ENCODE assay signal across 8 mouse cellular contexts in genomic region chr13:38345431-38345820, GRCm38 (mm10). TPM values are rescaled to one million over a fixed set of nuclear protein-coding genes. Genes with fewer than 3 reads are reported as not detected.
DNase-seq lines count a peak whose midpoint lies in the region; ATAC-seq and TF ChIP-seq lines count a peak whose summit lies in the region.

No protein-coding gene starts in this region.

- WGBS in heart, embryonic 13.5 days = under 1% methylated on average over 32 of the region's 32 CpGs
- 2% methylated on average over 32 of the region's 32 CpGs for whole genome bisulfite sequencing in hindbrain, embryonic 10.5 days
- under 1% methylated on average over 32 of the region's 32 CpGs for WGBS in liver, embryonic 16.5 days (ENCODE audit: insufficient replicate concordance)

- H3K4me2 ChIP-seq in heart, embryonic 13.5 days = peak overlapping the region; percentile 91
- peak overlapping the region; percentile 58 for H3K4me2 ChIP-seq in liver, embryonic 16.5 days (ENCODE audit: low read depth, low read length)

- no peak for ATAC-seq in heart, embryonic 13.5 days (ENCODE audit: extremely low read depth, insufficient number of reproducible peaks, low FRiP score, low TSS enrichment)
- ATAC-seq in liver, embryonic 16.5 days (ENCODE audit: low read depth) = no peak

- H3K4me1 ChIP-seq in heart, embryonic 13.5 days = peaks cover 39% of the 10 kb centered on the region
- H3K4me1 ChIP-seq in cortical plate, adult 2 months (ENCODE audit: control insufficient read depth, insufficient read depth, low read length) = 0 out of 2 replicates have a peak, but pooled peaks cover 1% of the 10 kb centered on the region
- H3K4me1 ChIP-seq in hindbrain, embryonic 10.5 days (replicated peaks) = peaks cover 37% of the 10 kb centered on the region
- H3K4me1 ChIP-seq in liver, embryonic 16.5 days (ENCODE audit: control insufficient read depth, low read depth, low read length) = peaks cover 2% of the 10 kb centered on the region

- H3K36me3 ChIP-seq in heart, embryonic 13.5 days = no peaks in the 10 kb centered on the region
- no peaks in the 10 kb centered on the region for H3K36me3 ChIP-seq in hindbrain, embryonic 10.5 days
- H3K36me3 ChIP-seq in liver, embryonic 16.5 days (ENCODE audit: control insufficient read depth, insufficient read depth) = no peaks in the 10 kb centered on the region

- H3K27ac ChIP-seq in heart, embryonic 13.5 days (replicated peaks) = no peak overlapping the region
- no peak overlapping the region for H3K27ac ChIP-seq in cortical plate, adult 2 months (ENCODE audit: insufficient read depth, low read length)
- H3K27ac ChIP-seq in hindbrain, embryonic 10.5 days = peak overlapping the region; percentile 77
- H3K27ac ChIP-seq in liver, embryonic 16.5 days (ENCODE audit: low read length) = no peak overlapping the region

- no peak for TF ChIP-seq POLR2A in cortical plate, adult 2 months (IDR thresholded peaks at IDR 0.05; ENCODE audit: extremely low read depth, insufficient read depth, low read length)

- H3K27me3 ChIP-seq in heart, embryonic 13.5 days (replicated peaks) = peaks cover 47% of the 10 kb centered on the region
- peaks cover 71% of the 10 kb centered on the region for H3K27me3 ChIP-seq in hindbrain, embryonic 10.5 days (ENCODE audit: insufficient read depth, poor library complexity, severe bottlenecking)
- peaks cover 49% of the 10 kb centered on the region for H3K27me3 ChIP-seq in liver, embryonic 16.5 days (ENCODE audit: control insufficient read depth, insufficient read depth, low read depth, low read length)

- no peak for TF ChIP-seq CTCF in cortical plate, adult 2 months (IDR thresholded peaks at IDR 0.05; ENCODE audit: extremely low read depth, insufficient read depth, low read length)

- peak overlapping the region; percentile 77 for H3K9ac ChIP-seq in heart, embryonic 13.5 days
- H3K9ac ChIP-seq in liver, embryonic 16.5 days (ENCODE audit: low read depth, low read length) = no peak overlapping the region

- H3K9me3 ChIP-seq in heart, embryonic 13.5 days = no peaks in the 10 kb centered on the region
- H3K9me3 ChIP-seq in hindbrain, embryonic 10.5 days = no peaks in the 10 kb centered on the region
- no peaks in the 10 kb centered on the region for H3K9me3 ChIP-seq in liver, embryonic 16.5 days (replicated peaks; ENCODE audit: control insufficient read depth, low read length)

- DNase-seq in heart, adult 11 months = no peak
- DNase-seq in hindbrain, embryonic 10.5 days (ENCODE audit: low spot score) = no peak
- no peak for DNase-seq in frontal cortex, postnatal 36 days (ENCODE audit: low spot score in 2 of 2)
- no peak for DNase-seq in frontal cortex, postnatal 14 days (ENCODE audit: low spot score in 2 of 2)
- no peak for DNase-seq in layer of hippocampus, adult 18-20 months (ENCODE audit: low spot score in 2 of 2)

- H3K4me3 ChIP-seq in heart, embryonic 13.5 days = peak overlapping the region; percentile 63
- H3K4me3 ChIP-seq in cortical plate, adult 2 months (ENCODE audit: insufficient read depth, low read length) = peak overlapping the region; percentile 14
- H3K4me3 ChIP-seq in hindbrain, embryonic 10.5 days = peak overlapping the region; percentile 58
- peak overlapping the region; percentile 44 for H3K4me3 ChIP-seq in liver, embryonic 16.5 days (ENCODE audit: low read depth, low read length)

RNA-seq across cellular contexts. Expression of gene Bmp6, which starts 0.5 kb away (rescaled TPM):
- 2.2 and 2.4 TPM in 2 replicates for polyA plus RNA-seq in heart, embryonic 13.5 days (2015; fragmentation: Nextera tagmentation; extraction: Ambion mirVana)
- 5.8 and 7.0 TPM in 2 replicates for polyA plus RNA-seq in cortical plate, adult 2 months (2012; rRNA removed)
- 2.2 and 2.9 TPM in 2 replicates for polyA plus RNA-seq in hindbrain, embryonic 10.5 days (2016; fragmentation: Nextera tagmentation; extraction: Ambion mirVana)
- polyA plus RNA-seq in liver, embryonic 16.5 days (2015; fragmentation: Nextera tagmentation; extraction: Ambion mirVana) = 0.11 and 0.12 TPM in 2 replicates
- 1 to 10 TPM; 8.7 to 9.2 TPM for total RNA-seq in layer of hippocampus, adult 18-20 months (2021)
